Mouse (Mus musculus) liver, adult (tissue): ENCODE results near the gene Plvap.

Experiments used
- GATA4 ChIP-seq: IDR thresholded peaks from 2 replicates; pipeline ENCODE4 v1.6.1; 2014; ENCODE audit warnings: mild to moderate bottlenecking, low read length; ENCODE audit not compliant: insufficient replicate concordance

Plvap gene

GRCm38 (mm10) chr8:71511644-71512043, at the start of gene Plvap:
Gene Plvap (minus strand): TSS chr8:71511752.
- TF ChIP-seq GATA4 = peak; percentile 80; the same call in 1 of the 2 replicates

- TF ChIP-seq GATA4 = no peak
These were observed 49.2 kb upstream of the Plvap start for GRCm38 (mm10) chr8:71560765-71561164.

- no peak for TF ChIP-seq GATA4
These were observed 48.5 kb upstream of the Plvap start for GRCm38 (mm10) chr8:71560071-71560470.

- TF ChIP-seq GATA4 = no peak
These were observed 47.6 kb upstream of the Plvap start for GRCm38 (mm10) chr8:71558958-71559690.

GRCm38 (mm10) chr8:71558071-71558957, 46.8 kb upstream of the Plvap start, which contains the start of gene Tmem221:
Gene Tmem221 (minus strand): TSS chr8:71558871.
- no peak for TF ChIP-seq GATA4

- no peak for TF ChIP-seq GATA4
These were observed 43.1 kb upstream of the Plvap start for GRCm38 (mm10) chr8:71554644-71555043.

GRCm38 (mm10) chr8:71554001-71554400, 42.4 kb upstream of the Plvap start:
- TF ChIP-seq GATA4 = no peak

GRCm38 (mm10) chr8:71552770-71553169, 41.2 kb upstream of the Plvap start:
- no peak for TF ChIP-seq GATA4

GRCm38 (mm10) chr8:71550754-71551153, 39.2 kb upstream of the Plvap start:
- TF ChIP-seq GATA4 = no peak

- TF ChIP-seq GATA4 = no peak
These were observed 36.0 kb upstream of the Plvap start for GRCm38 (mm10) chr8:71547590-71547989.

- no peak for TF ChIP-seq GATA4
These were observed 33.5 kb upstream of the Plvap start for GRCm38 (mm10) chr8:71545053-71545452.

GRCm38 (mm10) chr8:71543755-71544154, 32.2 kb upstream of the Plvap start:
- no peak for TF ChIP-seq GATA4

- TF ChIP-seq GATA4 = peak; percentile 70; the same call in 1 of the 2 replicates
These were observed 31.2 kb upstream of the Plvap start, which contains the start of gene Mvb12a for GRCm38 (mm10) chr8:71542632-71543343. Gene Mvb12a (plus strand): TSS chr8:71542922.

- TF ChIP-seq GATA4 = no peak; the same call in 1 of the 2 replicates
These were observed 25.7 kb upstream of the Plvap start, which contains the start of gene Bst2 for GRCm38 (mm10) chr8:71537028-71537867. Gene Bst2 (minus strand): TSS chr8:71537456.
